Mouse (Mus musculus): ENCODE results near the gene Gstz1. TPM values are rescaled to one million over a fixed set of nuclear protein-coding genes. Genes with fewer than 3 reads are reported as not detected.

Gene Gstz1
- total and polyA plus RNA-seq, 2 experiments from 2014 or later, result 44.9 to 60.7 TPM

GRCm38 (mm10) chr12:87121918-87122589 lies 24.9 kb upstream of the Gstz1 start:
- Histone ChIP-seq H3K4me1 (ENCODE audit: insufficient read depth, low read length) (no peaks in the 10 kb centered on the region), H3K27me3 (ENCODE audit: insufficient read depth, low read length) (no peaks in the 10 kb centered on the region), H3K36me3 (ENCODE audit: insufficient read depth, low read length) (peaks cover 46% of the 10 kb centered on the region), H3K4me2 (ENCODE audit: low read depth, low read length, poor library complexity, severe bottlenecking) (no peak overlapping the region), H3K9ac (replicated peaks; ENCODE audit: low read length, poor library complexity, severe bottlenecking) (no peak overlapping the region), H3K4me3 (ENCODE audit: low read depth, low read length) (no peak overlapping the region), H3K27ac (ENCODE audit: low read depth, low read length) (no peak overlapping the region), H3K9me3 (ENCODE audit: low read length) (no peaks in the 10 kb centered on the region)
- 98% methylated on average over 4 of the region's 4 CpGs for WGBS
- ATAC-seq (ENCODE audit: low FRiP score) (no peak), DNase-seq (ENCODE audit: low spot score) (no peak)
- TF ChIP-seq CTCF (IDR thresholded peaks at IDR 0.05), result no peak

GRCm38 (mm10) chr12:87127256-87127655 lies 19.7 kb upstream of the Gstz1 start:
- Histone ChIP-seq H3K36me3 (ENCODE audit: insufficient read depth, low read length) (peaks cover 45% of the 10 kb centered on the region), H3K27me3 (ENCODE audit: insufficient read depth, low read length) (no peaks in the 10 kb centered on the region), H3K4me1 (ENCODE audit: insufficient read depth, low read length) (no peaks in the 10 kb centered on the region), H3K27ac (ENCODE audit: low read depth, low read length) (no peak overlapping the region), H3K9me3 (ENCODE audit: low read length) (no peaks in the 10 kb centered on the region), H3K4me3 (ENCODE audit: low read depth, low read length) (no peak overlapping the region), H3K9ac (replicated peaks; ENCODE audit: low read length, poor library complexity, severe bottlenecking) (no peak overlapping the region), H3K4me2 (ENCODE audit: low read depth, low read length, poor library complexity, severe bottlenecking) (no peak overlapping the region)
- DNase-seq (ENCODE audit: low spot score), result no peak
- ATAC-seq (ENCODE audit: low FRiP score), result no peak
- WGBS, result 49% methylated on average over 4 of the region's 4 CpGs
- TF ChIP-seq CTCF (IDR thresholded peaks at IDR 0.05), result no peak

GRCm38 (mm10) chr12:87130224-87130623 lies 16.7 kb upstream of the Gstz1 start:
- H3K36me3 ChIP-seq (ENCODE audit: insufficient read depth, low read length), result peaks cover 28% of the 10 kb centered on the region
- H3K4me3 ChIP-seq (ENCODE audit: low read depth, low read length), result no peak overlapping the region
- no peak overlapping the region for H3K9ac ChIP-seq (replicated peaks; ENCODE audit: low read length, poor library complexity, severe bottlenecking)
- no peak overlapping the region for H3K4me2 ChIP-seq (ENCODE audit: low read depth, low read length, poor library complexity, severe bottlenecking)
- H3K4me1 ChIP-seq (ENCODE audit: insufficient read depth, low read length), result no peaks in the 10 kb centered on the region
- no peaks in the 10 kb centered on the region for H3K9me3 ChIP-seq (ENCODE audit: low read length)
- ATAC-seq (ENCODE audit: low FRiP score) (no peak), DNase-seq (ENCODE audit: low spot score) (no peak)
- no peak for TF ChIP-seq CTCF (IDR thresholded peaks at IDR 0.05)
- H3K27ac ChIP-seq (ENCODE audit: low read depth, low read length), result no peak overlapping the region
- WGBS, result 96% methylated on average over 4 of the region's 4 CpGs
- no peaks in the 10 kb centered on the region for H3K27me3 ChIP-seq (ENCODE audit: insufficient read depth, low read length)

- no peak for TF ChIP-seq CTCF (IDR thresholded peaks at IDR 0.05)
- Histone ChIP-seq H3K27ac (ENCODE audit: low read depth, low read length) (no peak overlapping the region), H3K36me3 (ENCODE audit: insufficient read depth, low read length) (peaks cover 31% of the 10 kb centered on the region), H3K27me3 (ENCODE audit: insufficient read depth, low read length) (no peaks in the 10 kb centered on the region), H3K9ac (replicated peaks; ENCODE audit: low read length, poor library complexity, severe bottlenecking) (no peak overlapping the region), H3K4me1 (ENCODE audit: insufficient read depth, low read length) (no peaks in the 10 kb centered on the region), H3K4me3 (ENCODE audit: low read depth, low read length) (no peak overlapping the region), H3K9me3 (ENCODE audit: low read length) (no peaks in the 10 kb centered on the region), H3K4me2 (ENCODE audit: low read depth, low read length, poor library complexity, severe bottlenecking) (no peak overlapping the region)
- ATAC-seq (ENCODE audit: low FRiP score), result no peak
- DNase-seq (ENCODE audit: low spot score), result peak; percentile 10
- WGBS, result 45% methylated on average over 2 of the region's 2 CpGs
These were observed 15.8 kb upstream of the Gstz1 start for GRCm38 (mm10) chr12:87131181-87131580.

- Histone ChIP-seq H3K4me2 (ENCODE audit: low read depth, low read length, poor library complexity, severe bottlenecking) (no peak overlapping the region), H3K9ac (replicated peaks; ENCODE audit: low read length, poor library complexity, severe bottlenecking) (no peak overlapping the region), H3K4me3 (ENCODE audit: low read depth, low read length) (no peak overlapping the region), H3K27me3 (ENCODE audit: insufficient read depth, low read length) (no peaks in the 10 kb centered on the region), H3K27ac (ENCODE audit: low read depth, low read length) (no peak overlapping the region), H3K4me1 (ENCODE audit: insufficient read depth, low read length) (no peaks in the 10 kb centered on the region), H3K9me3 (ENCODE audit: low read length) (no peaks in the 10 kb centered on the region), H3K36me3 (ENCODE audit: insufficient read depth, low read length) (peaks cover 31% of the 10 kb centered on the region)
- DNase-seq (ENCODE audit: low spot score) (peak; percentile 56), ATAC-seq (ENCODE audit: low FRiP score) (no peak)
- TF ChIP-seq CTCF (IDR thresholded peaks at IDR 0.05), result peak; percentile 71
- WGBS, result 51% methylated on average over 3 of the region's 3 CpGs
These were observed 15.3 kb upstream of the Gstz1 start for GRCm38 (mm10) chr12:87131619-87132018.

- ATAC-seq (ENCODE audit: low FRiP score) (no peak), DNase-seq (ENCODE audit: low spot score) (no peak)
- H3K36me3 ChIP-seq (ENCODE audit: insufficient read depth, low read length), result peaks cover 26% of the 10 kb centered on the region
- H3K4me2 ChIP-seq (ENCODE audit: low read depth, low read length, poor library complexity, severe bottlenecking), result no peak overlapping the region
- H3K27me3 ChIP-seq (ENCODE audit: insufficient read depth, low read length), result no peaks in the 10 kb centered on the region
- no peak overlapping the region for H3K27ac ChIP-seq (ENCODE audit: low read depth, low read length)
- H3K9ac ChIP-seq (replicated peaks; ENCODE audit: low read length, poor library complexity, severe bottlenecking), result no peak overlapping the region
- no peak overlapping the region for H3K4me3 ChIP-seq (ENCODE audit: low read depth, low read length)
- 87% methylated on average over 6 of the region's 6 CpGs for WGBS
- TF ChIP-seq CTCF (IDR thresholded peaks at IDR 0.05), result no peak
- H3K4me1 ChIP-seq (ENCODE audit: insufficient read depth, low read length), result no peaks in the 10 kb centered on the region
- no peaks in the 10 kb centered on the region for H3K9me3 ChIP-seq (ENCODE audit: low read length)
These were observed 14.8 kb upstream of the Gstz1 start for GRCm38 (mm10) chr12:87132210-87132609.

Data from midbrain, postnatal 0 days (tissue).